Mouse (Mus musculus): ENCODE measurements at regions not wholly inside any gene's neighbourhood (a gene's known extent, or its start where the extent isn't known, plus 50 kb on each side); places are given as distances from the start of the nearest gene placed in this dataset.

GRCm38 (mm10) chr11:89932231-89932865 lies 70.3 kb downstream of the Pctp start:
- DNase-seq (ENCODE audit: extremely low spot score in 1 of 2, low spot score in 1 of 2): peak in 1 of 2 experiments; percentile 30

- no peak for DNase-seq (ENCODE audit: extremely low spot score in 1 of 2, low spot score in 1 of 2)
Observed at GRCm38 (mm10) chr11:89929115-89929988, 73.3 kb downstream of the Pctp start.

- no peak for DNase-seq (ENCODE audit: extremely low spot score in 1 of 2, low spot score in 1 of 2)
Observed at GRCm38 (mm10) chr11:89927483-89928156, 75.1 kb downstream of the Pctp start.

- no peak for DNase-seq (ENCODE audit: extremely low spot score in 1 of 2, low spot score in 1 of 2)
Observed at GRCm38 (mm10) chr11:89922551-89922950, 80.1 kb downstream of the Pctp start.

- DNase-seq (ENCODE audit: extremely low spot score in 1 of 2, low spot score in 1 of 2): peak; percentile 29 to 68
Observed at GRCm38 (mm10) chr11:89921146-89921545, 81.5 kb downstream of the Pctp start.

GRCm38 (mm10) chr11:89915795-89916194 lies 86.9 kb downstream of the Pctp start:
- DNase-seq (ENCODE audit: extremely low spot score in 1 of 2, low spot score in 1 of 2): no peak

- no peak for DNase-seq (ENCODE audit: extremely low spot score in 1 of 2, low spot score in 1 of 2)
Observed at GRCm38 (mm10) chr11:89914577-89914976, 88.1 kb downstream of the Pctp start.

GRCm38 (mm10) chr11:89901241-89901740 lies 101.4 kb downstream of the Pctp start:
- DNase-seq (ENCODE audit: extremely low spot score in 1 of 2, low spot score in 1 of 2): no peak

- no peak for DNase-seq (ENCODE audit: extremely low spot score in 1 of 2, low spot score in 1 of 2)
Observed at GRCm38 (mm10) chr11:89898516-89898915, 104.2 kb downstream of the Pctp start.

- no peak for DNase-seq (ENCODE audit: extremely low spot score in 1 of 2, low spot score in 1 of 2)
Observed at GRCm38 (mm10) chr11:89896854-89897253, 105.8 kb downstream of the Pctp start.

GRCm38 (mm10) chr11:89871587-89871986 lies 94.1 kb upstream of the Ankfn1 start:
- DNase-seq (ENCODE audit: extremely low spot score in 1 of 2, low spot score in 1 of 2): no peak

GRCm38 (mm10) chr11:89867575-89867974 lies 90.1 kb upstream of the Ankfn1 start:
- peak; percentile 1 to 28 for DNase-seq (ENCODE audit: extremely low spot score in 1 of 2, low spot score in 1 of 2)

- DNase-seq (ENCODE audit: extremely low spot score in 1 of 2, low spot score in 1 of 2): no peak
Observed at GRCm38 (mm10) chr11:89856184-89856769, 78.8 kb upstream of the Ankfn1 start.

- no peak for DNase-seq (ENCODE audit: extremely low spot score in 1 of 2, low spot score in 1 of 2)
Observed at GRCm38 (mm10) chr11:89841853-89842252, 64.4 kb upstream of the Ankfn1 start.

GRCm38 (mm10) chr11:89839671-89840327 lies 62.3 kb upstream of the Ankfn1 start:
- peak in 1 of 2 experiments; percentile 4 for DNase-seq (ENCODE audit: extremely low spot score in 1 of 2, low spot score in 1 of 2)

GRCm38 (mm10) chr11:89837995-89838394 lies 60.5 kb upstream of the Ankfn1 start:
- DNase-seq (ENCODE audit: extremely low spot score in 1 of 2, low spot score in 1 of 2): no peak

GRCm38 (mm10) chr11:89836897-89837296 lies 59.4 kb upstream of the Ankfn1 start:
- no peak for DNase-seq (ENCODE audit: extremely low spot score in 1 of 2, low spot score in 1 of 2)

- no peak for DNase-seq (ENCODE audit: extremely low spot score in 1 of 2, low spot score in 1 of 2)
Observed at GRCm38 (mm10) chr11:89834068-89834467, 56.6 kb upstream of the Ankfn1 start.

- DNase-seq (ENCODE audit: extremely low spot score in 1 of 2, low spot score in 1 of 2): no peak
Observed at GRCm38 (mm10) chr11:89831577-89832110, 54.2 kb upstream of the Ankfn1 start.

Measured in frontal cortex, adult 2 months (tissue).